Mouse (Mus musculus): ENCODE data around the gene Cyp2a22.
"Not testable (repeated sequence)": the region's sequence is repeated elsewhere in the genome, so short reads cannot be mapped to it uniquely, and the experiment has no call there.

The Cyp2a22 gene

DNA sequence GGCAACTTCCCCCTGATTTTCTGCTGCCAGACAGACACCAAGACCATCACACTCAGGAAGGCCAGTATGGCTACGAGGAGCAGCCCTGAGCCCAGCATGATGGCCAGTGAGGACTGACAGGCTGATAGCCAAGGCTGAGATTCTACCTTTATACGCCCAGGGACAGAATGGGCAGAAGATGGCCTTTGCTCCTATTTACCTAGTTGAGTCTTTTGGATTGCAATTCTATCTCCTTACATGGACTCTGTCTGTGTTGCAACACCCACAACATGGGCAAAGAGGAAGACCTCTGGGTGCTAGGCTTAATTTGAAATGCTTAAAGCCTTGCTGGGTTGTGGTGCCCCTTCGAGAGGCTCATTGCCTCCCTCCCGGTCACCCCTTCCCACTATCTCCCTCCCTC is at the start of gene Cyp2a22:
Gene Cyp2a22, minus strand, starts transcription at position 123 of the 400 bp plus-strand sequence.
- DNase-seq = no peak

DNA sequence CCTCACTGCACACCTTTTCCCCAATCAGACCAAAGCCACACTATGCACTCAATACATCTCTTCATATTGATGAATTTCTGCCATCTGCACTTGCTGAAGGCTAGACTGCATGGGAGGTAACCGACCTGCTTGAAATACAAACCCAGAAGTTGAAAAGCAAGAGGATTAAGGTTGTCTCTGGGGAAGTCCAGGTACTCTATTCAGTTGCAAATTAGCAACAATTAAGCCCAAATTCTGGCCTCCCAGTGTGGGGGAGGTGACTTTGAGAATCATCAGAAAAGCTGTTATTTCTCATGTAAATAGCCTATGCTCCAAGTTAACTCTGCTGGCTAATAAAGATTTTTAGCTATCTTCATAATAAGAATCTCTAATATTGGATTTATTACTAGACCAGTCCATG is 44.0 kb upstream of the Cyp2a22 start:
- DNase-seq = not testable (repeated sequence)

DNA sequence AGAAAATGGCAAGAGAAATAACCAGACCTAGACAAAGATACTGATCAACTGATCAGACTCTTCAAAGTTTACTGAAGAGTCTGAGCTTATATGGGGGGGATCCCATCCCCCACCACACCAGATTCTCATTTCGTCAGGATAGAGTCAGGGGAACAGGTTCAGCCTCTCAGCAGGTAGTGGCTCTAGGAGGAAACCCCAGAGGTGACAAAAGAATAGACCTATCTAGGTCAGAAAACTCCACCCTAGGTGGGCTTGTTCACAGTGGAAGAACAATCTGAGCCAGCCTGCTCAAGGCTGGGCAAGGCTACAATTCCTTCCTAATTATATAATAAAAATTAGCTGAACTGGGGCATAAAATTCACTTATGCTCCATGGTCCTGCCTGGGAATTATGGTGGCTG is 43.4 kb upstream of the Cyp2a22 start:
- DNase-seq = no peak

DNA sequence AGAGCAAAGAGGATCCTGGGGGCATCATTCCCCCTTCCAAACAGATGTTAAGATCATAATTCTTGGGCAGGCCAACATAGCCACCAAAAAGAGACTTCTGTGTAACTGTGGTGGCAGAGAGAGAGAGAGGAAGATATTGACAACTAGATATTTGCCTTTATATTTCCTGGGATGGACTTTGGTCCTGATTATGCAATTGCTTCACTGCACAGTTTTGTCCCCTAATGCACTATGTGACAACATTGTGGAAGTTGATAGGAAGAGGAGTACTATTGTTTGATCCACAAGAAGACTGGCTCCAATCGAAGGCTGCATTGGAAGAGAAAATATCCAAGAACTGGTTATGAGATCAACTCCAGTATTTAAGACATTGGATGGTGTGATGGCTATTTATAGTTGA is 42.8 kb upstream of the Cyp2a22 start:
- not testable (repeated sequence) for DNase-seq

DNA sequence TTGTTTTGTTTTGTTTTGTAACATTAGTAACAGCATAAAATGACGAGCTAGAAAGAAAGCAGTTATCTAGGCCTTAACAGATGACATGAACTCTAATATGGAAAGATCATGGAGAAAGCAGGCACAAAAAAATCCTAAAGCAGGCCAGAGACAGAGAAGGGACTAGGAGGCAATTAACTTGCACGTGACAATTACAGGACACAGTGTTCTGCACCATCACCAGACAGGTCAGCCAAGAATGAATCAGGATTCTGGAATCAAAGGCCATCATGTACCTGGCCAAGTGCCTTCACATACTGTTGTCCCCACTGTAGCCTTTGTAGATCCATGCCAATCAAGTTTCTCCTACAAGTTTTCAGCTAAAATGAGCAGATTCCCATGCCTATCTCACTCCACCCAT is 42.3 kb upstream of the Cyp2a22 start:
- not testable (repeated sequence) for DNase-seq

DNA sequence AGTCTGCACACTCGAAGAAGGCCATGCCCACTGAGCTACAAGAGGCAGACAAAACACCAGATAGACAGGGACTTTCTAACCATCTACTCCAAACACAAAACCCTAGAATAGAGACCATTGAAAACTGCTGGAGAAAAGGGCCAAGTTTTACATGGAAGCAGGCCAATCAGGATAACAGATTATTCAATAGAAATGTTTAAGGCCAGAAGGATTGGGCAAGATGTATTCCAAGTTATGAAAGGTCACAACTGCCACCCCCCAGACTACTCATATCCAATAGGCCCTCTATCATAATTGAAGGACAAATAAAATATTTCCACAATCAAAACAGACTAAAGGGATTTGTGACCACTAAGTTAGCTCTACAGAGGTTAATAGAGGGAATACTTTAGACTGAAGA is 23.2 kb upstream of the Cyp2a22 start:
- DNase-seq = not testable (repeated sequence)

DNA sequence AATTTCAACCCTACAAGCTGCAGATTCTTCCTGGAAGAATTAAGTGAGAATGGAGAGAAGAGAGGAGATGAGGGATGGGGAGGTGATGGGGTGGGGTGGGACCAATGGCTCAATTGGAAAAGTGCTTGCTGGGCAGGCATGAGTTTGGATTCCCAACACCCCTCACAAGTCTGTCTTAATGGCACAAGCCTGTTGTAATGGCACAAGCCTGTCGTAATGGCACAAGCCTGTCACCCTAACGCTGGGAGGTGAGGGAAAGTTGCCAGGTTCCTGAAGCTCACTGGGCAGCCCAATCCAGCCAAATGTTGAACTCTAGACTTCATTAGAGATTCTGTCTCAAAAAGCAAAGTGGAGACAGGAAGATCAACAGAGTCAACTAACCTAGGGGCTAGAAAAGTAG is 14.1 kb upstream of the Cyp2a22 start:
- not testable (repeated sequence) for DNase-seq

DNA sequence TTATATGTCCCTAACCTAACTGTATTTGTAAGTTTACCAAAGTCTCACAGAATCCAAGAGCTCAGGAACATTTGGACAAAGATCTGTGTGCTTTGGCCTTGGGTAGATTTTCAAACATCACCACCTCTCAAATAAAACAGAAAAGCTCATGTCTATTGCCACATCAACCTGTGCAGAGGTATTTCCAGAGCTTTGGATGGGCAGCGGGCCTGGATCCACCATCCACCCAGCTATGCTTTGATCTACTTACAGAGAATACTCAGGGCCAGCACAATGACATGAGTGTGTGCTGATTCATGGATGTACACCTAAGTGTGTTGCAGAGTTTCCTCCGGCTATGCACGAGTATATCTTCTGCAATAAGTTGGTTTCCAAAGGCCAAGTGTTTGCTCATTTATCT is 13.5 kb upstream of the Cyp2a22 start:
- not testable (repeated sequence) for DNase-seq

DNA sequence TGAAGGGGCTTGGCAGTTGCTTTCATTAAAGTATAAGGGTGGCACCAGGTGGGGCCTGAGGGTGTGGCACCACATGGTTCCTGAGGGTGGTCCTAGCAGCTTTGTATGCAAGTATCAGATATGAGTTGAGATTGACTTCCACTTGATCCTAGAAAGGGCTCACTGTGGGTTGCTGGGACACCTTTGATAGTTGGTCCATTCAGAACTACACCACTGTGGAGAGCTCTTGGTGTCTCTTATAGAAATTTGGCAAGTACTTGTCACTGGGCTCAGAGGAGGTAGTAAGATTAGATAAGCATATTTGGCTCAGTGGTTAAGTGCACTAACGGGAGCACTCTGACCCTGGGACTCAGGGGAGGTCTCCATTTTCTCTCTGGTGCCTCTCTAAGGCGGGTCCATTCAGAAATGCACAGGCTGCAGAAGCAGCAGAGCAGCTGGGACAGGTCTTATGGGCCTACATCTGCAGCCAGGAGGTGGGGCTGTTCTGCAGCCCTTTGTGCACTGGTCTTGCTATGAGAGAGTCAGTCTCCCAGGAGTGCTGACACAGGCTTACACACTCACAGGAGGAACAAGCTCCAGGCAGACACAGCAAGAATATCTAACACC is 2.2 kb upstream of the Cyp2a22 start:
- DNase-seq = peak in 1 of 2 experiments; percentile 1

DNA sequence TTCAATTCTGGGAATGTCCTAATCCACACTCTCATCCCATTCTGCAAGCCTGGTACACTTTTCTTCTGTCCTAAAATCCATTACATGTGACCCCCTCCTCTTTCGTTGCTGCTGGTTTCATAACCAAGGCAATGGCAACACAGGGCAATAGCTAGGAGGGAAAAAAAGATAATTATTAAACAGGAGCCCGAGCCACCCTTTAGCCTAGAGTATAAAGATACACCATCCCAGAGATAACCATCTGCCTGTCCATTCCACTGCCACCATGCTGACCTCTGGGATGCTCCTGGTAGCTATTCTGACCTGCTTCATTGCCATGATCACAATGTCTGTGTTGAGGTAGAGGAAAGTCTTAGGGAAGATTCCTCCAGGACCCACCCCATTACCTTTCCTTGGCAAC is 22.1 kb downstream of the Cyp2a22 start:
- not testable (repeated sequence) for DNase-seq
